Mouse (Mus musculus): ENCODE results near the gene Syt1. TPM values are rescaled to one million over a fixed set of nuclear protein-coding genes. Genes with fewer than 3 reads are reported as not detected.

The Syt1 gene
- polyA plus RNA-seq, 1 experiment from 2014 or later = 3.3 TPM

DNA sequence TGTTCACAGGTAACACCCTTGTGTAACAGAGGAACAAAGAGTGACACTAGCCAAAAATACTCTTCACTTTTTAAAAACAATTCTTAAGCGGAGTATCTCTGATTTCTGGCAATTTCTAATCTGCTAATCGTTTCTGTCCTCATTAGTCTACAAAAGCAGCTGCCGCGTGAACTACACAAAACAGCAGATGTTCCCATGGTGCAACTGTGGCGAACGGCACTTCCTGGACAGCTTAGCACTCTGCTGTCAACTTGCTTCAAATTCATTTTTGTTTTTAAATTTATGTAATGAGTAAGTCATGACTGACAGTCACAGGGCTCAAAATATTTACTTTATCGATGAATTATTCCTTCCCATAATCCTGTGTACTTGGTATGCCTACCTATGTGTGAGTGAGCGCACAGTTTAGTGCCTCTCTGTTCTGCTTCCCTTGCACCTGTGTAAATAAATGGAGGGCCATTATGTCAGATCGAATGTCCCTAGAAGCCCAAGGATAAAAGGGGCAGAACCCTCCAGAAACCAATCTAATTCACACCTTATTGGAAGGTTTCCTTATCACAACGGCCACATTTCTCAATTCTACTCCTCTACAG, 73.8 kb downstream of the Syt1 start:
- Histone ChIP-seq H3K4me1 (no peaks in the 10 kb centered on the region), H3K27me3 (replicated peaks; ENCODE audit: low read depth, poor library complexity, severe bottlenecking) (no peaks in the 10 kb centered on the region), H3K27ac (replicated peaks) (no peak overlapping the region), H3K9me3 (no peaks in the 10 kb centered on the region), H3K4me3 (no peak overlapping the region), H3K36me3 (replicated peaks) (no peaks in the 10 kb centered on the region)
- 73% methylated on average over 10 of the region's 10 CpGs for WGBS
- no peak for DNase-seq (ENCODE audit: low spot score)

DNA sequence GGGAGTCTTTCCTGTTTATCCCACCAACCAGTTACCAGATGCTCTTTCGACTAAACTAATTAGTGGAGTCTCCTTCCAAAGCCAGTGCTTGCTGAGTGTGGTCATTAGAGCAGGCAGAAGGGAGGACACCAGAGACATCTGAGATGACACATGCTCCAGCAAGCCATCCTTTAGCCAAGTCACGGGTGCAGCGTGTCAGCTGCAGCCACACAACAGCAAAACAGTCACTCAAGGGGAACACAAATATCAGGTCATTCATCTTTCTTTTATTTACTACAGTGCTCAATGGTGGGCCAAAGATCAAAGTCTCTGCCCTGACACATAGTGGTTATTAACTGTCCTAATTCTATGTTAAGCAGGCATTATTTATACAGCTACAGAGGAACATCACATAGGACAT, 80.5 kb downstream of the Syt1 start:
- Histone ChIP-seq H3K9me3 (no peaks in the 10 kb centered on the region), H3K4me1 (no peaks in the 10 kb centered on the region), H3K27me3 (replicated peaks; ENCODE audit: low read depth, poor library complexity, severe bottlenecking) (no peaks in the 10 kb centered on the region), H3K4me3 (no peak overlapping the region), H3K36me3 (replicated peaks) (no peaks in the 10 kb centered on the region), H3K27ac (replicated peaks) (no peak overlapping the region)
- DNase-seq (ENCODE audit: low spot score) = no peak
- 81% methylated on average over 3 of the region's 3 CpGs for WGBS

DNA sequence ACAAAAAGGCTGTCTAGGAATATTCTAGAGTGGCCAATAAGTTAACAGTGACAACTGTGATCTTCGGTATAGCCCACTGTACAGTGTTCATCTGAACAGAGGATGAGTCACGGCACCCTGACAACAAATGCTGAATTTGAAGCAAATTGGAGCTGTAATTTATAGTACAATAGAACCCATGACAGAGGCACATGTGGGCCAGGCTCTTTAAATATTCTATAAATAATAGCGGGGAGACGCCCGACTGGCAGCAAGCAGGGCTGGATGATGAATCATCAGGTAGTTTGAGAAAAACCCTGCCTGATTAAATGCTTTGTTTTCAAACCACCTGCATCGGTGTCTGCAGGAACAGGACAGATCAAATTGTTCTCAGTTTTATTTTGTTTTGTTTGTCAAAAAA, 81.1 kb downstream of the Syt1 start:
- Histone ChIP-seq H3K4me1 (no peaks in the 10 kb centered on the region), H3K36me3 (replicated peaks) (no peaks in the 10 kb centered on the region), H3K27ac (replicated peaks) (no peak overlapping the region), H3K4me3 (no peak overlapping the region), H3K9me3 (no peaks in the 10 kb centered on the region), H3K27me3 (replicated peaks; ENCODE audit: low read depth, poor library complexity, severe bottlenecking) (no peaks in the 10 kb centered on the region)
- no peak for DNase-seq (ENCODE audit: low spot score)
- WGBS = 91% methylated on average over 6 of the region's 6 CpGs

DNA sequence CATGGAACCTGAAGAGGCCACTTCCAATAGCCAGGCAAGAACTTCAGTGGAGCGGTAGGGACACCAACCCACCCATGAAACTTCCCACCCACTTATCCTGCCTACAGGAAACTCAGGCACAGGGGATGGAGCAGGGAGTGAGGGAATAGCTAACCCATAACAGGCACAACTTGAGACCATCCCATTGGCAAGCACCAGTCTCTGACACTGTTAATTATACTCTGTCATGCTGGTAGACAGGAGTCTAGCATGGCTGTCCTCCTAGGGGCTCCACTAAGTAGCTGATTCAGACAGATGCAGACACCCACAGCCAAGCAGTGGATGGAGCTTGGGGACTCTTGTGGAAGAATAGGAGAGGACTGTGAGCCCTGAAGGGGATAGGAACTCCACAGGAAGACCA, 105.5 kb downstream of the Syt1 start:
- no peak for DNase-seq (ENCODE audit: low spot score)
- no peak overlapping the region for H3K4me3 ChIP-seq
- no peaks in the 10 kb centered on the region for H3K36me3 ChIP-seq (replicated peaks)
- no peaks in the 10 kb centered on the region for H3K9me3 ChIP-seq
- H3K27ac ChIP-seq (replicated peaks) = no peak overlapping the region
- no peaks in the 10 kb centered on the region for H3K4me1 ChIP-seq
- 93% methylated on average over 1 of the region's 1 CpGs for WGBS
- H3K27me3 ChIP-seq (replicated peaks; ENCODE audit: low read depth, poor library complexity, severe bottlenecking) = no peaks in the 10 kb centered on the region

DNA sequence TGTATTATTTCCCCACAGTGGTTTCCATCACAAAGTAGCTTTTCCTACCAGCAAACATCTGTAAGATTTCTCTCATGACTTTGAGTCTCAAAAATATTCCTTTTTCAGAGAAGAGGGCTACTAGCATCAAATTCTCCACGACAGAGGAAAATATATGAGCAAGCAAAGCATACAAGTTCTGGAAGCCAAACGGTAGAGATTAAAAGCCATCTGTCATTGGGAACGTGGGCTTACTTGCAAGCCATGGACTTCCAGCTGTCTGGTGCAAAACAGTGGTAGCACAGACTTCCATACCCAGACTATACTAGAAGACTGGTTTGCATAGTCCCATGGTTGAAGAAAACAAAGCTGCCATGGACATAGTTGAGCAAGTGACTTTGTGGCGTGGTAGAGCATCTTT, 106.4 kb downstream of the Syt1 start:
- Histone ChIP-seq H3K4me3 (no peak overlapping the region), H3K27ac (replicated peaks) (no peak overlapping the region), H3K9me3 (no peaks in the 10 kb centered on the region), H3K36me3 (replicated peaks) (no peaks in the 10 kb centered on the region), H3K4me1 (no peaks in the 10 kb centered on the region), H3K27me3 (replicated peaks; ENCODE audit: low read depth, poor library complexity, severe bottlenecking) (no peaks in the 10 kb centered on the region)
- DNase-seq (ENCODE audit: low spot score) = no peak
- WGBS = 88% methylated on average over 4 of the region's 4 CpGs

DNA sequence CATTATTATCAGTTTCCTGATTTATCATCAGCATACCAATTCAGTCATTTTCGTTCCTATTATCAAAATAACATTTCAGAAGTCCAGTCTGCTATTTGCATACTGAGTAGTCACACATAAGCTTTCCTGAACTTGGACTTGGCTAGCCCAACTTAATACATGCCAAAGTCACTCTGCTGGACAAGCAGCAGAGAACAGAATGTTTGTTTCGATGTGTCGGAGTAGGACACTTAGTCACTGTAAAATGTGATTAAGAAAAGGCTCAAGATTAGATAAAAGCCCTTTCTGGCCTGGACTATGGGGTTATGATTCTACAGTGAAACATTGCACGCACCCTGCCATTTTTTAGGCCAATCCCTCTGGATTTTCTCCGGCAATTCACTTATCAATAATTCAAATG, 114.3 kb downstream of the Syt1 start:
- H3K36me3 ChIP-seq (replicated peaks) = no peaks in the 10 kb centered on the region
- H3K4me1 ChIP-seq = no peaks in the 10 kb centered on the region
- H3K27me3 ChIP-seq (replicated peaks; ENCODE audit: low read depth, poor library complexity, severe bottlenecking) = no peaks in the 10 kb centered on the region
- H3K27ac ChIP-seq (replicated peaks) = no peak overlapping the region
- H3K9me3 ChIP-seq = no peaks in the 10 kb centered on the region
- 91% methylated on average over 5 of the region's 5 CpGs for WGBS
- no peak for DNase-seq (ENCODE audit: low spot score)
- H3K4me3 ChIP-seq = no peak overlapping the region

DNA sequence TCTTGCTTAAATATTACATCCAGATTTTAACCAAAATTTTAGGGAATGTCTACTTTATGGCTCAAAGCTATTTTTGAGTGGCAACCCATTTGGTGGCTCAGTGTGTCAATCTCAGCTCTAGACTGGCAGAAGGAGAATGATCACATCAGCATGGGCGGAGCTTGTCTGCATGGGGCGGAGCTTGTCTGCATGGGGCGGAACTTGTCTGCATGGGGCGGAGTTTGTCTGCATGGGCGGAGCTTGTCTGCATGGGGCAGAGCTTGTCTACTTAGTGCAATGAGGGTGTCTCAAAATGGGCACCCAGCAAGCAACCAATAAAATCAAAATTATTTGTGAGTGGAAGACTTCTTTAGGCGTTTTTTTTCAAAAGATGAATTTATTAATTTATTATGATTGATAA, 117.5 kb downstream of the Syt1 start:
- DNase-seq (ENCODE audit: low spot score) = no peak
- no peak overlapping the region for H3K27ac ChIP-seq (replicated peaks)
- WGBS = 94% methylated on average over 6 of the region's 6 CpGs
- no peaks in the 10 kb centered on the region for H3K36me3 ChIP-seq (replicated peaks)
- no peaks in the 10 kb centered on the region for H3K27me3 ChIP-seq (replicated peaks; ENCODE audit: low read depth, poor library complexity, severe bottlenecking)
- no peaks in the 10 kb centered on the region for H3K4me1 ChIP-seq
- H3K9me3 ChIP-seq = no peaks in the 10 kb centered on the region
- no peak overlapping the region for H3K4me3 ChIP-seq

DNA sequence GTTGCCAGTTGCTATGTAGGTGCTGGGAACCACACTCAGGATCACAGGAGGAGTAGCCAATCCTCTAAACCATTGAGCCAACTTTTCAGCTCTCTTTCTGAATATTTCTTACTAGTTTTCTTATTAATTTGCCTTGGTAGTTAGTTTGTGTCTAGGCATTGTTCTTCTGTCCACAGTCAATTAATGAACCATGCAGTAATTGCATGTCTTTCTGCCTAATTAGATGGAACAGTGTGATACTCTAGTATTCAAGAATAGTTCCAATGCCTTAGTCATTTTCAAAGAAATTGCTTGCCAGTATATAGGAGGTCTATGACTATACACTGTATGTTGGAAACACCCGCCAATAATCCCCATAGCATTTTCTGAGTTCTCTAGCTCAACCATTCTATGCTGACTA, 118.3 kb downstream of the Syt1 start:
- 90% methylated on average over 1 of the region's 1 CpGs for WGBS
- H3K27ac ChIP-seq (replicated peaks) = no peak overlapping the region
- no peak for DNase-seq (ENCODE audit: low spot score)
- H3K27me3 ChIP-seq (replicated peaks; ENCODE audit: low read depth, poor library complexity, severe bottlenecking) = no peaks in the 10 kb centered on the region
- H3K4me1 ChIP-seq = no peaks in the 10 kb centered on the region
- no peaks in the 10 kb centered on the region for H3K36me3 ChIP-seq (replicated peaks)
- H3K4me3 ChIP-seq = no peak overlapping the region
- H3K9me3 ChIP-seq = no peaks in the 10 kb centered on the region

DNA sequence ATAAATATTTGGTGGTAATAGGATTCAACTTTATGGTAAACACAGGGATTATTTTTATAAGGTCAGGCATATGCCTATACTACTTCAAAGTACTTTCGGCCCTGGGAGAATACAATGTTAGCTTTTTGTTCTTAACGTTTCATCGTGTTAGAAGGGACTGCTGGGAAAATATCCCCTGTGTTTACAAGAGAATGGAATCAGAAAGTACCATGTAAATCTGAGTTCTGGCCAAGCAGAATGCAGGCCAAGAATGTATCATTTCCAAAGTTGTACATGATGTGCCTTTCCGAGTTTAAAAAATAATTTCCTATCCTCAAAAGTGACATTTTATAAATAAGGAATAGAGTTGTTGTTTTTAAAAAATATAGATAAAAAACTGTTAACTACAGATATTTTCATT, 121.7 kb downstream of the Syt1 start:
- no peaks in the 10 kb centered on the region for H3K4me1 ChIP-seq
- no peaks in the 10 kb centered on the region for H3K9me3 ChIP-seq
- WGBS = 81% methylated on average over 4 of the region's 4 CpGs
- no peaks in the 10 kb centered on the region for H3K36me3 ChIP-seq (replicated peaks)
- DNase-seq (ENCODE audit: low spot score) = no peak
- no peak overlapping the region for H3K27ac ChIP-seq (replicated peaks)
- H3K27me3 ChIP-seq (replicated peaks; ENCODE audit: low read depth, poor library complexity, severe bottlenecking) = no peaks in the 10 kb centered on the region
- H3K4me3 ChIP-seq = no peak overlapping the region

DNA sequence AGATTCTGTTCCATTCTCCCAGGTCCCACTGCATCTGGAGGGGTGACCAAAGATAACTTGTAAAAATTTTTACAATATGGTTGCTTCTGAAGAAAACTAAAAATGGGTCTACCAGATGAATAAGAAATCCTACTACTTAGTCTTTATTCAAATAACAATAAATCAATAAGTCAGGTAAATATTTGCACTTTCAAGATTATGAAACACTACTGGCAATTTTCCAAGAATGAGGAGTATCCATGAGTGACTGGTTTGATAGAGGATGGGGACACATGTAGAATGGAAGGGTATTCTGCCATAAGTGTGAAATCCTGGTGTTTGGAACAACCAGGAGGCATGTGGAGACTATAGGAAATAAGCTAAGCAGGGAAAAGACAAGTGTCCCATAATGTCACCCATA, 124.0 kb downstream of the Syt1 start:
- H3K4me3 ChIP-seq = no peak overlapping the region
- no peaks in the 10 kb centered on the region for H3K27me3 ChIP-seq (replicated peaks; ENCODE audit: low read depth, poor library complexity, severe bottlenecking)
- no peak for DNase-seq (ENCODE audit: low spot score)

DNA sequence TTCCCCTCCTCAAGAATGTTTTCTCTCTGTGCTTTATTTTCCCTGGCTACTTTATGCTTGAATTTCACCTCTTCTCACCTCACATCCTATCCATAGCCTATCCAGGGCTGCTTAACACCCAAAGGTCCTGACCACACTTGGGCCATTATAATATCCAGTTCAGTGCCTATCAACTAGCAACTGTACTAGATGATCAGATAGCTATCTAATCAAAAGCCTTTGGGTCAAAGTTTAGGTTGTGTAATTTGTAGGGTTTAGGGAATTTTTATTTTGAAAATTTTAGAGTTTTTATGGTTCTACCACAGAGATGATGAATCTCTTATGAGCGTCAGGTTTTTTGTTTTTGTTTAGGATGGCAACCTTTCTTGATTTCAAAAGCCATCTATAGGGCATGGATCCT, 125.0 kb downstream of the Syt1 start:
- Histone ChIP-seq H3K9me3 (no peaks in the 10 kb centered on the region), H3K4me1 (no peaks in the 10 kb centered on the region), H3K36me3 (replicated peaks) (no peaks in the 10 kb centered on the region), H3K27me3 (replicated peaks; ENCODE audit: low read depth, poor library complexity, severe bottlenecking) (no peaks in the 10 kb centered on the region), H3K4me3 (no peak overlapping the region), H3K27ac (replicated peaks) (no peak overlapping the region)
- WGBS = 94% methylated on average over 1 of the region's 1 CpGs
- no peak for DNase-seq (ENCODE audit: low spot score)

More for the DNA sequence above, 124.0 kb downstream of the Syt1 start:
- H3K4me1 ChIP-seq = no peaks in the 10 kb centered on the region
- no peaks in the 10 kb centered on the region for H3K36me3 ChIP-seq (replicated peaks)
- H3K27ac ChIP-seq (replicated peaks) = no peak overlapping the region
- no peaks in the 10 kb centered on the region for H3K9me3 ChIP-seq

DNA sequence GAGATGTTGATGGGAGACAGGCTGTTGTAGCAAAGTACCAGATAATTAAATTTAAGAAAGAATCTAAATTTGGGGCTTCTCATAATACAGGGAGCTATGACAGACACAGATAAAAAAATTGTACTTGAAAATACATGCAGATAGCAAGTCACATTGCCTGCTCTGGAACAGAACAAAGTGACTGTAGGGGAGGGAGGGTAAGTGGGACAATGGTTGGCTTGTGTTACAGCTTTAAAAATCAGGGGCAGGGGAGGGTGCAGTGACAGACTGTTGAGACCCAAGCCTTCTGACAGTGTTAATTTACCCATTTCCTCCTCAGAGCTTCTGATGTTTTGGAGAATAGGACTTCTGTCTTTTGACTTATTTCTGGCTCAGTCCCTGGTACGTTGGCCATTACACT, 126.3 kb downstream of the Syt1 start:
- WGBS = 42% methylated on average over 1 of the region's 1 CpGs
- H3K9me3 ChIP-seq = no peaks in the 10 kb centered on the region
- DNase-seq (ENCODE audit: low spot score) = no peak
- no peak overlapping the region for H3K27ac ChIP-seq (replicated peaks)
- H3K27me3 ChIP-seq (replicated peaks; ENCODE audit: low read depth, poor library complexity, severe bottlenecking) = no peaks in the 10 kb centered on the region
- H3K4me3 ChIP-seq = no peak overlapping the region
- H3K4me1 ChIP-seq = no peaks in the 10 kb centered on the region
- no peaks in the 10 kb centered on the region for H3K36me3 ChIP-seq (replicated peaks)

DNA sequence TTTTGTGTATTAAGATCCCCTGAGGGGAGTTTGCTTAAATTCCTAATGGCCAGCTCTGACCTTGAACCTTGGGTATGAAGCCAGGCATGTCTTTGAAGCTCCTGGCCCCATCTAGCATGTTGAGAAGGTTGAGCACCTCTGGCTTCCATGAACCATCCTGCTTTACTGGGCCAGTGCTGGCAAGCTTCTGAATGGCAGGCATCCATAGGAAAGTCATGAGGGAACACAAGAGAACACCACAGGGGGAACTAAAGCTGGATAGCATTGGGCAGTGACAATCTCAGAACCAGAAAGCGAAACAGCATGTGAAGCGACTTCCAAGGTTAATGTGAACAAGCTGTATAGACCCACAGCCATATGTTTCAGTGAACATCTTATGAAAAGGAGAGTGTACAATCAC, 130.4 kb downstream of the Syt1 start:
- Histone ChIP-seq H3K4me3 (no peak overlapping the region), H3K4me1 (no peaks in the 10 kb centered on the region), H3K27me3 (replicated peaks; ENCODE audit: low read depth, poor library complexity, severe bottlenecking) (no peaks in the 10 kb centered on the region), H3K9me3 (no peaks in the 10 kb centered on the region), H3K27ac (replicated peaks) (no peak overlapping the region), H3K36me3 (replicated peaks) (no peaks in the 10 kb centered on the region)
- DNase-seq (ENCODE audit: low spot score) = no peak
- WGBS = 88% methylated on average over 2 of the region's 2 CpGs

DNA sequence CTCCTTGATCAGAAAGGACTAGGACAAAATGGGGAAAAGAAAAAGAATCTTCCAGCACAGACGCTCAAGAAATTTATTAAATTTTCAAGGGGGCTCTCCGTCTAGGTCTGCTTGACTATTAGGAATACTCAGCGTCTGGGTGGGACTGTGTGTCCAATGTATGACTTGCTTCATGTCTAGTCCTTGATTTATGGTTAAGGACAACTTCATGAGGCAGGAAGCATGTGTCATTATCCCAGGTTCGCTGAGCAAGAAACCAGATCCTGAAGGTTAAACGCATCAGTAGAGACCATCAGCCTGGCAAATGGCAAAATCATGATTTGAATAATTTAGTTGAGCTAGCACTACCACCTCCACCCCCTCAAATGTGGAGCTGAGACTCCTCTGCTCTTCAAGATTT, 135.1 kb downstream of the Syt1 start:
- Histone ChIP-seq H3K9me3 (no peaks in the 10 kb centered on the region), H3K4me3 (no peak overlapping the region), H3K36me3 (replicated peaks) (no peaks in the 10 kb centered on the region), H3K27me3 (replicated peaks; ENCODE audit: low read depth, poor library complexity, severe bottlenecking) (no peaks in the 10 kb centered on the region), H3K27ac (replicated peaks) (no peak overlapping the region), H3K4me1 (no peaks in the 10 kb centered on the region)
- 92% methylated on average over 5 of the region's 5 CpGs for WGBS
- DNase-seq (ENCODE audit: low spot score) = no peak

Data from embryonic facial prominence, embryonic 10.5 days (tissue).